Mouse (Mus musculus) MEL-GATA-1-ER (cell line): ENCODE results near the gene Chrna10.

Experiments used
- DNase-seq: peaks from one replicate; pipeline ENCODE4 v3.0.0-alpha.2; 2012; ENCODE audit warnings: low read depth; ENCODE audit errors: extremely low read depth

Chrna10 gene

DNA sequence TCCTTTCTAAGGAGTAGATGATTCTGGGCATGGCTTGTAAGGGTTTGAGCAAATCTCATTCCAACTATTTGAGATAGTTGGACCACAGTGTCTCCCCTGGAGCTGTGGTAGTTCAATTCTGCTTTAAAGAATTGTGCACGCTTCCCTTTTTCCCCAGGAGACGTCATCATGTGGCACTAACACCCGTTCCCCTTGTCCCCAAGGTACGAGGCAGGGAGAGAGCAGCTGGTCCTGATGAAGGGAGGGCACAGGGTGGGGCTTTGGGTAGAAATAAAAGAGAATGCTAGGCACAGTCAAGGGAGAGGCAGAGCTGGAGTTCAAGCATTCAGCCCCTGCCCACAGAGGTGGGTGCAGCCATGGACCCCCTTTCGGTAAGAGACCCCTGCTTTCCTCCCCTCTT is 33.8 kb downstream of the Chrna10 start, which contains the start of gene Trpc2:
Gene Trpc2, plus strand, starts transcription at position 301 of the 400 bp plus-strand sequence.
- DNase-seq, result no peak

DNA sequence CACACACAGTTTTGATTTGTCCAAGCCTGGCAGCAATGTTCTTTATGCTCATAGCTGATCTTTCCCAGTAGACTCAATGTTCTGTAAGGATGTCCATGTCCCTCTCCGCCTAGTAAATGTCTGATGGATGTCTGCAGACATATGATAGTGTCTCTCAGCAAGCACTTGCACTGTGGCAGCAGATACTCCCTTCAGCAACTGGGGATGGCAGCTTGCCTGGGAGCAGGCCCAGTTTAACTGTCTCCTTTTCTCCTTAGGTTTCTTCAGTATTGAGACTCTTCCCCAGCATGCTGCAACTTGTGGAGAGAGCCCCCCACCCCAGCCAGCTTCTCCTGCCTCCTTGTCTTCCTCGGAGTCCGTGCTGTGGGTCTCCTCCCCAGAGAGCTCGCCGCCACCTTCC is 34.8 kb downstream of the Chrna10 start:
- no peak for DNase-seq

DNA sequence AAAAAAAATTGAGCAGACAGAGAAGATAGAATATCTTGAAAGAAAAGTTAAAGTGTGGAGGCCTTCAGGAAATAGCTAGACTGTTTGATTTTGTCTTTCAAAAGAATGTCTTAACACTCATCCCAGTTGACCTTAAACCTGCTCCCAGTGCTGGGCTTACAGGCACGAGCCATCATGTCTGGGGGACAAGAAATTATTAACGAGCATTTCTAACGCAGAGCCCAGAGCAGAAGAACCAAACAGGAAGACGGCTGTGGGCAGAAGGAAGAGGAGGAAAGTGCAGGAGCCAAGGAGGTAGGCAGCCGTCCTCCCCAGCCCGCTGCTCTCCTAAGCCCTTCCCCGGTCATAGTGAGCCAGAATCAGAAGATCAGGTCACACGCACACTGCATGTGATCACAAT is 36.3 kb downstream of the Chrna10 start:
- no peak for DNase-seq

DNA sequence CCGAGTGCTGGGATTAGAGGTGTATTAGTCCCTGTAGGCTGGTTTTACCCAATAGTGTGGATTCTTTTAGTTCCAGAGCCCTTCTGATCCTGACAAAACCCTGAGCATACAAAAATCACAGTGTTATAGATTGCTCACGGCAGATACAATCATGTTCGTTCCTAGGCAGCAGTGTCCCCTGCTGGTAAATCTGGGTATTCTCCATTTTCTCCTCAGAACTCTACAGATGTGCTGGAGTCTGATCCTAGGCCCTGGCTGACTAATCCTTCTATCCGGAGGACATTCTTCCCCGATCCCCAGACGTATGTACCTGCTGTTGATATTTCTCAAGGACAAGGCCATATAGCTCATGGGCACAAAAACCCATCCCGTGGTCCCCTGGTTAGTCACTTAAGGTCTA is 38.1 kb downstream of the Chrna10 start:
- DNase-seq, result no peak

DNA sequence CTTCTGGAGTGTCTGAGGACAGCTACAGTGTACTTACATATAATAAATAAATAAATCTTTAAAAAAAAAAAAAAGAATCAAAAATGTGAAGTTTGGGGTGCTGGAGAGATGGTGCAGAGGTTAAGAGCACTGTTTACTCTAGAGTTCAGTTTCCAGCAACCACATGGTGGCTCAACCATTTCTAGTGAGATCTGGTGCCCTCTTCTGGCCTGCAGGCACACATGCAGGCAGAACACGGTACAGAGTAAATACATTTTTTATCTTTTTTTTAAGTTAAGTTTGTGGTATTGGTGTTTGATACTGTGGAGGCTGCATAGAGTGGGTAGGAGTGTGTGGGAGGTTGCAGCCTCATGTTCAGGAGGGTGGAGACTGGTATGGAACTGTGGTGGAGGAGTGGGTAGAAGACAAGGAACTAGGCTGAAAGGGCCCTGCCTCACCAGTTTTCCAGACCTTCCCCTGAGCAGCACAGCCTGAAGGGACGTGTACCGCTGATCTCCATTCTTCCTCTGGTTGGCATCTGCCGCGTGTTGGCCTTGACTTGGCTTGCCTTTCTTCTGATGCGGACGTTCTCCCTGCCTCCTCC is 39.8 kb downstream of the Chrna10 start:
- no peak for DNase-seq

DNA sequence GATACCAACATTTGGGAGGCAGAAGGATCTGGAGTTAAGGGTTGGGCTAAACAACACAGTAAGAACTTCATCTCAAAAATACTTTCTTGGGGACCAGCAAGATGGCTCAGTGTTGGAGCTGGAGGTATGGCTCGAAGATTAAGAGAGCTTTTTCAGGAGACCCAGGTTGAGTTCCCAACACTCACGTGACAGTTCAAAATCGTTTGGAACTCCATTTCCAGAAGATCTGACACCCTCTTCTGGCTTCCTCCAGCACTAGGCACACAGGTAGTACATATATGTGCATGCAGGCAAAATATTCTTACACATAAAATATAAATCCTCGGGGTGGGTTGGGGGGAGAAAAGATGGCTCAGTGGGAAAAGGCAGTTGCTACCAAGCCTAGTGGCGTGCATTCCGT is 50.3 kb downstream of the Chrna10 start:
- no peak for DNase-seq

DNA sequence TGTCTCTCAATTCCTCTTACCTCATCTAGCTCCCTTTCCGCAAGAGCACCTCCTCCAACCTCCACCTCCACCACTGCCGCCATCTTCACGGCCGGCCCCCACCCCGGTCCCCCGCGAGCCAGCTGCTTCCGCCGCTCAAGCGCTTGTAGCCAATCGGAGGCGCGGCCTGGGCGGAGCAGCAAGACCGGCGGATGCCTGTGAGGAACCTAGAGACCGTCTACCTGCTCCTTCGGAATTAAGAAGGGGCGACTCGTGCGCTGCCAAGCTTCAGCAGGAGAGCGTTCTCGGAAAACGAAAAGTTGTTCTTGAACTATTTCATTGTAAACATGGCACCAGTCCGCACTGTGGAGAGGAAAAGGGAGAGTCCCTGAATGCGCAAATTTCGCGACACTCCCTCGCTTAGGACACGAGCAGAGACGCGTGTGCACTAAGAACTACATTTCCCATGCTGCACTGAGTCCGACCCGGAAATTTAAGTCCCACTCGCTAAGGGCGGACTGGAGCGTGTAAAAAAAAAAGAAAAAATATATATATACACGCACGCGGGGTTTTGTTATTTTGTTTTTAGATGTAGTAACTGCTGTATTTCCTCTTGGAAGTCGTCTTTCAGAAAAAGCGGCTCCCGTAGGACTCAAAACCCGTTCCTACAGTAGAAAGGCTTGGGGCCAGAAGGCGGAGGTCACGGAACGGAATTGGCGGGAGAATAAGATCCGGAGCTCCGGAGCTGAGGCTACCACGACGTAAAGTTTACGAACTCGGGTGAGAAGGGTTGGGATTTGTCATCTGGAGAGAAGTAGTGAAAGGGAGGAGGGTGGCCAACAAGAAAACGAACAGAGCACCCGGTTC is 51.4 kb downstream of the Chrna10 start, which contains the start of the genes Rnf121, Xndc1 and Xntrpc:
Gene Rnf121, minus strand, starts transcription at position 424 of the 846 bp plus-strand sequence.
Gene Xndc1, plus strand, starts transcription at position 466 of the 846 bp plus-strand sequence.
Gene Xntrpc, plus strand, starts transcription at position 668 of the 846 bp plus-strand sequence.
- peak; percentile 88 for DNase-seq

DNA sequence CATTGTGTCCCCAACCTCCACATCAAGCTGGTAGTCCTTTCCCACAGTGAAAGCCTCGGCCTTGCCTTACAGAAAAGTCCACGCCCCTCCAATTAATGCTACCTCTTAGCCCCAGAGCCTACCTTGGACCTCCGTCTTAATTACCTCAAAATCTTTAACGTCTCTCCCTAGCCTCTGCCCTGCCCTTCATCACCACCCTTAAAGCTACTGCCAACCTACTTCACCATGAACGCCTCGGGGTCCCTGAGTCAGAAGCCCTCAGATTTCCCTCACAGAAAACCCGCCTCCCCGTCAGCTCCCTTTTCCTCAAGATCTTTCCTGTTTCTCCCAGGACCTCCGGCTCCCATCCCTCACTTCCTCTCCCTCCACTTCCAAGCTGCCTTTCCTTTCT is 52.0 kb downstream of the Chrna10 start:
- DNase-seq, result no peak

DNA sequence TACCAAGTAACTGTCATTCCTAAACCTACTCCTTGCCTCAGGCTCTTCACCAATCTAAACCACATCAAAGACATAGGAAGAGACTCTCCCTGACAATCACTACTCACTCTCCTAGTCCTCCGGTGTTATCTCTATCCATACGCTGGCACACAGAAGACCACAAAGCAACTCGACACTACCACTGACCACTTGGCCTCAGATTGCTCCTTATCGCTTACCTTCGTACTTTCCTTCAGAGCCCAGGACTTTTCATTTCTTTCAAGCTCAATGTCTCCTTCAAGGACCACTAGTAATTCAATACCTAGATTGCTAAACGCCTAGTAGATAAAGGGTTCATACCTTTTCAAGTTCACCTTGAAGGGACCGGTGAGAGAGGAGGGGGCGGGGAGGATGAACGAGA is 52.7 kb downstream of the Chrna10 start:
- no peak for DNase-seq

DNA sequence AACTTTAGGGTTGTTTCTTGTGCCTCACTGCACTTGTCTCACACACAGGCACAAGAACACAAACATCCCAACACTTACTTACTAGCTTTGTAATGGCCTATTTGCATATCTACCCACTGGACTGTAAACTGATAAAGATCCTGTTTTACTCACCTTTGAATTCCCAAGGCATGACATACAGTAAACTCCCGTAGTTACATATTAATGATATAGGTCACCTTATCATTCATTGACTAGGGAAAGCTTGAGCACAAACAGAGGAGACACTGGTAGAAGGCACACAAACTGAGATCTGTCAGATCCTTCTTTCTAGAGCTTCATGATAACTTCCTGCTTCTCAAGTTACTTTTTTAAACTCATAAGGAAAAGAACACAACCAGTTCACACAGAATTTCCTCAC is 54.4 kb downstream of the Chrna10 start:
- DNase-seq, result no peak

DNA sequence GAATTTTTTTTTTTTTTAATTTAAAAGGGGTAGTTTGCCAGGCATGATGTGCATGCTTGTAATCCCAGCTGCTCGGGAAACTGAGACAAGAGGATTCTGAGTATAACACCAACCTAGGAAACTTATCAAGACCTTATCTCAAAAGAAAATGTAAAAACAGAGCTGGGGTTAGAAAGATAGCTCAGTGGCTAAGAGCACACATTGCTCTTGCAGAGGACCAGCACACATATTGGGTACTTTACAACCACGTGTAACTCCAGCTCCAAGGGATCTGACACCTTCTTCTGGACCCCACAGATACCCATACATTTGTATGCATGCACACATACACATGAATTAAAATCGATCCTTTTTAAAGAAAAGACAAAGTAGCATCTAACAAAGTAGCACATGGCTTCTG is 55.3 kb downstream of the Chrna10 start:
- DNase-seq, result no peak
